Mouse (Mus musculus) CH12.LX (cell line): Measurements from ENCODE around the gene Ppan. TPM values are rescaled to one million over a fixed set of nuclear protein-coding genes. Genes with fewer than 3 reads are reported as not detected.

ENCODE experiments used
- DNase-seq: peaks from one replicate; pipeline ENCODE4 v3.0.0-alpha.2; 2013; ENCODE audit errors: extremely low read depth
- H3K27ac ChIP-seq: 2 replicates; pipeline ENCODE4 v1.5.1; 2012; ENCODE audit warnings: low read depth, mild to moderate bottlenecking, control low read depth, moderate library complexity; ENCODE audit not compliant: insufficient read depth
- H3K27me3 ChIP-seq: replicated peaks from 2 replicates; pipeline ENCODE3; 2012; ENCODE audit warnings: inconsistent platforms
- H3K36me3 ChIP-seq, 2 experiments: replicated peaks in 1 of 2; 2 replicates each; pipeline versions ENCODE3 to v1.6.1; 2012; ENCODE audit warnings: inconsistent platforms in 1 of 2, low read length in 1 of 2, mild to moderate bottlenecking in 1 of 2, mixed read lengths in 1 of 2, moderate library complexity in 1 of 2; ENCODE audit not compliant: control insufficient read depth in 1 of 2, insufficient read depth in 1 of 2
- H3K4me1 ChIP-seq, 2 experiments: 2 replicates each; pipeline ENCODE4 v1.6.1; 2012; ENCODE audit warnings: inconsistent platforms in 1 of 2, moderate library complexity in 1 of 2; ENCODE audit not compliant: insufficient read depth in 2 of 2, control insufficient read depth in 1 of 2
- H3K4me2 ChIP-seq: 2 replicates; pipeline ENCODE4 v1.6.1; 2012; ENCODE audit warnings: low read depth, mild to moderate bottlenecking, control low read depth; ENCODE audit not compliant: poor library complexity, insufficient read depth, severe bottlenecking
- H3K4me3 ChIP-seq, 3 experiments: fragments of 150-350 bp in 1 of 3; sonication (generic) in 1 of 3; replicated peaks in 1 of 3; 2 replicates each; pipeline versions ENCODE3 to v1.5.1; 2011 to 2012; ENCODE audit warnings: low read depth in 2 of 3, low read length in 2 of 3, mild to moderate bottlenecking in 2 of 3, moderate library complexity in 2 of 3, control low read depth in 1 of 3, improper control_type of control experiment in 1 of 3, inconsistent platforms in 1 of 3, mixed read lengths in 1 of 3; ENCODE audit not compliant: poor library complexity in 1 of 3
- H3K79me2 ChIP-seq: replicated peaks from 2 replicates; pipeline ENCODE4 v1.6.1; 2012; ENCODE audit warnings: mild to moderate bottlenecking, moderate library complexity; ENCODE audit not compliant: control insufficient read depth, poor library complexity, insufficient read depth, severe bottlenecking; ENCODE audit errors: extremely low read depth
- H3K9ac ChIP-seq: 2 replicates; pipeline ENCODE4 v1.6.1; 2012; ENCODE audit warnings: low read depth, mild to moderate bottlenecking, control low read depth, moderate library complexity; ENCODE audit not compliant: insufficient read depth
- H3K9me3 ChIP-seq: replicated peaks from 2 replicates; pipeline ENCODE3; 2012; ENCODE audit warnings: low read length, inconsistent platforms, mixed read lengths
- CHD2 ChIP-seq: IDR thresholded peaks from 2 replicates; pipeline ENCODE4 v1.6.1; 2011; ENCODE audit warnings: low read length, improper control_type of control experiment
- CTCF ChIP-seq, 2 experiments: IDR thresholded peaks in 1 of 2; conservative IDR thresholded peaks in 1 of 2; 2 replicates each; pipeline ENCODE4 v1.5.1; 2011 to 2012; ENCODE audit warnings: low read depth in 2 of 2, low read length in 2 of 2, improper control_type of control experiment in 1 of 2, inconsistent platforms in 1 of 2, mild to moderate bottlenecking in 1 of 2, moderate library complexity in 1 of 2
- ELF1 ChIP-seq: IDR thresholded peaks from 2 replicates; pipeline ENCODE4 v1.6.1; 2014; ENCODE audit warnings: low read depth, mild to moderate bottlenecking, inconsistent platforms, low read length, improper control_type of control experiment
- ETS1 ChIP-seq: conservative IDR thresholded peaks from 2 replicates; pipeline ENCODE4 v1.6.1; 2012; ENCODE audit warnings: low read depth, mild to moderate bottlenecking, inconsistent platforms, low read length, improper control_type of control experiment, moderate library complexity
- JUN ChIP-seq: IDR thresholded peaks from 2 replicates; pipeline ENCODE4 v1.6.1; 2011; ENCODE audit warnings: low read depth, mild to moderate bottlenecking, low read length, improper control_type of control experiment, moderate library complexity; ENCODE audit not compliant: insufficient read depth
- JUND ChIP-seq: conservative IDR thresholded peaks from 2 replicates; pipeline ENCODE4 v1.6.1; 2011; ENCODE audit warnings: low read depth, low read length, improper control_type of control experiment
- KAT2A ChIP-seq: IDR thresholded peaks from 2 replicates; pipeline ENCODE4 v1.6.1; 2012; ENCODE audit warnings: low read length, improper control_type of control experiment, inconsistent platforms; ENCODE audit not compliant: insufficient replicate concordance
- MAX ChIP-seq: IDR thresholded peaks from 2 replicates; pipeline ENCODE4 v1.6.1; 2011; ENCODE audit warnings: low read length, improper control_type of control experiment
- MXI1 ChIP-seq: IDR thresholded peaks from 2 replicates; pipeline ENCODE4 v1.6.1; 2011; ENCODE audit warnings: mild to moderate bottlenecking, low read depth, low read length, improper control_type of control experiment
- MYC ChIP-seq: IDR thresholded peaks from 2 replicates; pipeline ENCODE4 v1.6.1; 2011; ENCODE audit warnings: low read depth, mild to moderate bottlenecking, improper control_type of control experiment, low read length
- NELFE ChIP-seq: IDR thresholded peaks from 2 replicates; pipeline ENCODE4 v1.6.1; 2011; ENCODE audit warnings: low read depth, low read length, improper control_type of control experiment
- NRF1 ChIP-seq: IDR thresholded peaks from 2 replicates; pipeline ENCODE4 v1.6.1; 2014; ENCODE audit warnings: low read depth, mild to moderate bottlenecking, inconsistent platforms, low read length, improper control_type of control experiment, moderate library complexity
- RAD21 ChIP-seq: IDR thresholded peaks from 2 replicates; pipeline ENCODE4 v1.6.1; 2011; ENCODE audit warnings: low read depth, mild to moderate bottlenecking, low read length, improper control_type of control experiment, moderate library complexity
- SIN3A ChIP-seq: IDR thresholded peaks from 2 replicates; pipeline ENCODE4 v1.6.1; 2012; ENCODE audit warnings: low read length, improper control_type of control experiment, inconsistent platforms
- SMC3 ChIP-seq: IDR thresholded peaks from 2 replicates; pipeline ENCODE4 v1.6.1; 2011; ENCODE audit warnings: low read depth, low read length, improper control_type of control experiment
- ZKSCAN1 ChIP-seq: IDR thresholded peaks from 2 replicates; pipeline ENCODE4 v1.6.1; 2012; ENCODE audit warnings: low read depth, inconsistent platforms, low read length, improper control_type of control experiment, borderline replicate concordance
- ZMIZ1 ChIP-seq: IDR thresholded peaks from 2 replicates; pipeline ENCODE4 v1.6.1; 2012; ENCODE audit warnings: low read depth, mild to moderate bottlenecking, inconsistent platforms, low read length, improper control_type of control experiment
- ZNF384 ChIP-seq: IDR thresholded peaks from 2 replicates; pipeline ENCODE4 v1.6.1; 2012; ENCODE audit warnings: low read depth, low read length, improper control_type of control experiment, inconsistent platforms
- dilution Hi-C: fragments of 300-500 bp; cut with MboI; formaldehyde crosslinking; loops from 2 replicates; pipeline ENCODE4 v1.14.3; 2020; ENCODE audit warnings: low sequenced_read_pairs; ENCODE audit not compliant: extremely low pct_unique_long_range_greater_than_20kb, extremely low pct_ligation_motif_present
- in situ Hi-C: fragments of 300-500 bp; cut with MboI; formaldehyde crosslinking; loops from 3 replicates; pipeline ENCODE4 v1.14.3; 2019; ENCODE audit warnings: low sequenced_read_pairs, low pct_ligation_motif_present, low pct_unique_long_range_greater_than_20kb, mixed read lengths
- polyA plus RNA-seq: library from polyadenylated mRNA; unstranded; fragments of >175 nt; gene quantifications from 2 replicates; pipeline ENCODE4 v1.2.1, GENCODE M21; 2012; ENCODE audit warnings: low read depth; ENCODE audit not compliant: insufficient read length
- total RNA-seq, 2 experiments: library from RNA; depleted of rRNA; stranded (reverse); fragments of 300-350 nt in 1 of 2; fragments of >200 nt in 1 of 2; gene quantifications; 2 replicates each; pipeline ENCODE4 v1.2.3; 2012 to 2014

Gene Ppan
- total and polyA plus RNA-seq, 3 experiments = 272 to 359 (median 346) TPM

DNA sequence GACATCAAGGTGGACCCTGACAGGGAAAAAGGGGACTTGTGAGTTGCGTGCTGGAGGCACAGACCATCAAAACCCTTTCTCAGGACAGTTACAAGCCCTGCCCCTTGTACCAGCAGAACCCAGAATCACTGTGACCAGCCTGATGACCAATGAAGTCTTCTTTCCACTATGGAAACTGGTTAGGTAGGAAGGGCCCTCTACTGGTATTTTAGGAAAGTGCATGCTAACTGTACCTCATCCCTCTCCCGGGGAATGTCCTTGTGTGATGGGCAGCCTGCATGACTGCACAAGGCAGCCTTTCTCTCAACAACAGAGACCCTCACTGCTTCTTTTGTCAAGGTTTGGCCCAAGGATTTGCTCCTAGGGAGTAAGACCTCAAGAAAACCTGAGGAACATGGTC is 45.3 kb upstream of the Ppan start:
- Histone ChIP-seq H3K4me3 (no peak overlapping the region), H3K36me3 (no peaks in the 10 kb centered on the region), H3K9ac (no peak overlapping the region), H3K4me1 (no peaks in the 10 kb centered on the region), H3K27ac (no peak overlapping the region), H3K27me3 (peaks cover 60% of the 10 kb centered on the region), H3K79me2 (no peaks in the 10 kb centered on the region), H3K9me3 (peaks cover 10% of the 10 kb centered on the region), H3K4me2 (no peak overlapping the region)
- TF ChIP-seq CTCF (conservative IDR thresholded peaks at IDR 0.05 in 1 of 2, IDR thresholded peaks at IDR 0.05 in 1 of 2; ENCODE audit: low read depth in 2 of 2, low read length in 2 of 2) (peak; percentile 68 to 69), KAT2A (no peak), SMC3 (peak; percentile 43), NELFE (no peak), ZKSCAN1 (no peak), RAD21 (peak; percentile 40), JUN (no peak), SIN3A (no peak)
- dilution Hi-C loops (no loop called here), in situ Hi-C loops (no loop called here)
- DNase-seq = no peak

DNA sequence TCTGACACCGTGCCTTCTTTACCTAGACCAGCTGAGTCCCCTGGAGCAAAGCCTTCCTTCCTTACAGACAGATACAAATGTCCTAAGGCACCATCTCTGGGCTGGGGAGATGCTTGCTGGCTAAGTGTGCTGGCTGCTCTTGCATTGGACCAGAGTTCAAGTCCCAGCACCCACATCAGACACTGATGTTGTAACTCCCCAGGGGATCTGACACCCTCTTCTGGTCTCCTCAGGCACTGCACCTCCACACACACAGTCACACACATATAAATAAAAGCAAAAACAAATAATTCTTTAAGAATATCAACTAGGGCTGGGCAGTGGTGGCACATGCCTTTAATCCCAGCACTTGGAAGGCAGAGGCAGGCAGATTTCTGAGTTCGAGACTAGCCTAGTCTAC is 37.8 kb upstream of the Ppan start:
- TF ChIP-seq ZNF384 (no peak), MYC (no peak), CHD2 (no peak), ZMIZ1 (no peak), JUND (no peak), RAD21 (no peak), NRF1 (no peak), ELF1 (no peak), MAX (no peak), NELFE (no peak)

DNA sequence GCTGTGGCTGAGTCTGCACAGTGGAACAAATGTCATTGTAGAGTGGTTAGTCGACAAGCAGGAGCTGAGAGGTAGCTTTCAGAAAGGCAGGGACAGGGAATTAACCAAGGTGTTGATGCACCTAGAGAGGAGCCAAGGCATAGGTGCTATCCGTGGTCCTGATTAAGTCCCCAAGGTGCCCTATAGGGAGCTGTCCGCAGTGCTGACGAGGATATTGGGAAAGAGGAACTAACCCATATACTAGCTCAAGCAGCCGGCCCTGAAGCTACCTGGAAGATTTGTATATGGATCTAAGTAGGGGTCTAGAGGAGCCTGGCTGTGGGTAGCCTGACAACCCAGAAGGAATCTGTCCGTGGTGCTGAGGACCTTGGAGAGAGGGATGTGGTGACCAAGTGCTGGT is 30.8 kb upstream of the Ppan start:
- dilution Hi-C loops (no loop called here), in situ Hi-C loops (no loop called here)
- peak; percentile 91 for DNase-seq
- TF ChIP-seq CHD2 (no peak), ETS1 (no peak), MXI1 (peak; percentile 88), SIN3A (peak; percentile 99)
- H3K4me2 ChIP-seq = no peak overlapping the region
- no peak overlapping the region for H3K9ac ChIP-seq
- H3K36me3 ChIP-seq = no peaks in the 10 kb centered on the region
- no peak overlapping the region for H3K27ac ChIP-seq
- no peaks in the 10 kb centered on the region for H3K79me2 ChIP-seq
- H3K9me3 ChIP-seq = no peaks in the 10 kb centered on the region
- H3K4me1 ChIP-seq = peaks cover 5 to 7% of the 10 kb centered on the region in 2 experiments; a peak in 2 of 4 replicates
- H3K27me3 ChIP-seq = peaks cover 65% of the 10 kb centered on the region
- no peak overlapping the region for H3K4me3 ChIP-seq

More for the DNA sequence above, 37.8 kb upstream of the Ppan start:
- in situ Hi-C loops = no loop called here
- Histone ChIP-seq H3K9me3 (no peaks in the 10 kb centered on the region), H3K27me3 (peaks cover 78% of the 10 kb centered on the region), H3K36me3 (no peaks in the 10 kb centered on the region), H3K4me3 (no peak overlapping the region), H3K27ac (no peak overlapping the region), H3K4me1 (no peaks in the 10 kb centered on the region), H3K79me2 (no peaks in the 10 kb centered on the region), H3K4me2 (no peak overlapping the region), H3K9ac (no peak overlapping the region)
- no peak for DNase-seq
- dilution Hi-C loops = no loop called here
